Mouse (Mus musculus) kidney, adult 2 months (tissue): ENCODE measurements around the gene Zfp423. TPM values are rescaled to one million over a fixed set of nuclear protein-coding genes. Genes with fewer than 3 reads are reported as not detected.

Source experiments
- DNase-seq: peaks from one replicate; pipeline ENCODE4 v3.0.0; 2021
- H3K27ac ChIP-seq: fragments of 200-500 bp; 2 replicates; pipeline ENCODE4 v1.5.1; 2012; ENCODE audit warnings: low read depth, low read length, control low read depth, inconsistent platforms; ENCODE audit not compliant: insufficient read depth
- H3K27me3 ChIP-seq: fragments of 200-500 bp; replicated peaks from 2 replicates; pipeline ENCODE4 v1.6.1; 2012; ENCODE audit warnings: mild to moderate bottlenecking, moderate library complexity, low read length, inconsistent platforms; ENCODE audit not compliant: control insufficient read depth, insufficient read depth
- H3K36me3 ChIP-seq: fragments of 200-500 bp; 2 replicates; pipeline ENCODE4 v1.6.1; 2012; ENCODE audit warnings: mild to moderate bottlenecking, moderate library complexity, low read length, inconsistent platforms; ENCODE audit not compliant: control insufficient read depth, insufficient read depth
- H3K4me1 ChIP-seq: fragments of 200-500 bp; 2 replicates; pipeline ENCODE4 v1.6.1; 2011; ENCODE audit warnings: low read length; ENCODE audit not compliant: control insufficient read depth, insufficient read depth
- H3K4me3 ChIP-seq: fragments of 200-500 bp; 2 replicates; pipeline ENCODE4 v1.5.1; 2011; ENCODE audit warnings: mild to moderate bottlenecking, low read depth, low read length, control low read depth; ENCODE audit not compliant: insufficient read depth
- CTCF ChIP-seq: fragments of 200-500 bp; conservative IDR thresholded peaks from 2 replicates; pipeline ENCODE4 v1.5.1; 2011; ENCODE audit warnings: low read depth, mild to moderate bottlenecking, control low read depth, low read length, moderate library complexity, mixed read lengths; ENCODE audit not compliant: insufficient read depth, insufficient read length
- POLR2A ChIP-seq: fragments of 200-500 bp; IDR thresholded peaks from one replicate; pipeline ENCODE4 v1.6.1; 2011; ENCODE audit warnings: low read depth, low read length, control low read depth
- WGBS: fragments of 180-500 bp; shearing (Covaris S2); methylation state at CpG from one replicate; pipeline ENCODE4 v1.1.7; 2018; 5-methylcytosine and 5-hydroxymethylcytosine counted together
- polyA plus RNA-seq: library from polyadenylated mRNA; depleted of rRNA; stranded (reverse); fragments of >200 nt; gene quantifications from 2 replicates; pipeline ENCODE4 v1.2.3, GENCODE M21; 2012

The Zfp423 gene
- polyA plus RNA-seq, 1 experiment: 4.1 TPM

DNA sequence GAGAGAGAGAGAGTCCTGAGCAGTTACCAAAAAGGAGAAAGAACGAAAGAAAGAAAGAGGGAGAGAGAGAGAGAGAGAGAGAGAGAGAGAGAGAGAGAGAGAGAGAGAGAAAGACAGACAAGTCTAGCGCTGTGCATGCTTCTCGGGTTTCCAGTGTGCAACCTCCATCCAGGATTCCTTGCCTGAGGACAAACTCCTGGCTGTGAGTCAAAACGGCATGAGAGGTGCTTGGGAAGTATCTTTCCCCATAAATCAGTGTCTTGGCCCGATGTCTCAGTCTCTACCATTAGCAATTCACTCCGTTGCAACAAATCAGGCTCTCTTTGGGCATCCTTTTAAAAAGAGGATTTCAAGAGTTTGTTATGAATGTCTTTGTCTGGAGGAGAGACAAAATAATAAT lies 36.9 kb downstream of the Zfp423 start:
- Histone ChIP-seq H3K36me3 (no peaks in the 10 kb centered on the region), H3K4me1 (no peaks in the 10 kb centered on the region), H3K27ac (no peak overlapping the region), H3K4me3 (no peak overlapping the region), H3K27me3 (no peaks in the 10 kb centered on the region)
- 24% methylated on average over 6 of the region's 6 CpGs for WGBS
- peak; percentile 58 for DNase-seq
- TF ChIP-seq POLR2A: no peak
- no peak for TF ChIP-seq CTCF

DNA sequence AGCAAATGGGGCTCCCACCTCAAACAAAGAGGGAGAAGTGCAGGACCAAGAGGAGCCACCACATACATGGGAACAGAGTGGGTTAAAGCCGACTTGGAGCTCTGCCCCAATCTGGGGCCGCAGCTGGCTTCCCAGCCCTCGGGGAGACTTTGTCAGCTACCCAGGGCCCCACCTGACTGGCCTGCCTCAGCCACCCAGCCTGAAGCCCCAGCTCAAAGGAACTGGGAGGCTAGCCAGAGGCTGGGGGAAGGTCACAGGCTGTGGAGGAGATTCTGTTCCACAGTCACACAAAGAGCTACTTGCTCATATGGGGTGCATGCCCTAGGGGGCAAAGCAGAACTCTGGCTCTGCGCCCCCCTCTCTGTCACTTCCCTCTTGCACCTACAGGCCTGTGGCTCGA lies 41.4 kb downstream of the Zfp423 start:
- H3K4me3 ChIP-seq: no peak overlapping the region
- DNase-seq: no peak
- no peak overlapping the region for H3K27ac ChIP-seq
- no peak for TF ChIP-seq POLR2A
- no peak for TF ChIP-seq CTCF
- 59% methylated on average over 5 of the region's 5 CpGs for WGBS
- no peaks in the 10 kb centered on the region for H3K27me3 ChIP-seq
- H3K36me3 ChIP-seq: no peaks in the 10 kb centered on the region
- no peaks in the 10 kb centered on the region for H3K4me1 ChIP-seq

DNA sequence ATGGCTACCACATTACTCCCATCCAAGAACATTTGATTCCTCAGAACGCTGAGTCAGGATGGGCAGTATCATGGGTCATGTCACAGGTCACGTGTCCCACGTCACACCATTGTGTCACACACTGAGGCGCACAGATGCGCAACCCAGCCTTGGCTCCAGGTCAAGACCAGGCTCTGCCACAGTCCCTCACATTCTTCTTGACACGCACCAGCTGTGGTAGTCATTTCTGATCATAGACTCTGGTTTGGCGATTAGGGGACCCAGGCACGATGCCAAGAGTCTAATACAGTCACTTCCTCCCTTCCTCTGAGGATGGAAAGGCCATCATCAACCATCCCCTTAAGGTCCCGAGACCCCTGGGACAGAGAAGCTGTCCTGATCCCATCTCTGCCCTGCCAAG lies 43.6 kb downstream of the Zfp423 start:
- TF ChIP-seq CTCF (no peak), POLR2A (no peak)
- no peak overlapping the region for H3K4me3 ChIP-seq
- no peaks in the 10 kb centered on the region for H3K36me3 ChIP-seq
- 53% methylated on average over 9 of the region's 9 CpGs for whole genome bisulfite sequencing
- no peaks in the 10 kb centered on the region for H3K4me1 ChIP-seq
- H3K27me3 ChIP-seq: no peaks in the 10 kb centered on the region
- H3K27ac ChIP-seq: no peak overlapping the region
- DNase-seq: peak; percentile 37

DNA sequence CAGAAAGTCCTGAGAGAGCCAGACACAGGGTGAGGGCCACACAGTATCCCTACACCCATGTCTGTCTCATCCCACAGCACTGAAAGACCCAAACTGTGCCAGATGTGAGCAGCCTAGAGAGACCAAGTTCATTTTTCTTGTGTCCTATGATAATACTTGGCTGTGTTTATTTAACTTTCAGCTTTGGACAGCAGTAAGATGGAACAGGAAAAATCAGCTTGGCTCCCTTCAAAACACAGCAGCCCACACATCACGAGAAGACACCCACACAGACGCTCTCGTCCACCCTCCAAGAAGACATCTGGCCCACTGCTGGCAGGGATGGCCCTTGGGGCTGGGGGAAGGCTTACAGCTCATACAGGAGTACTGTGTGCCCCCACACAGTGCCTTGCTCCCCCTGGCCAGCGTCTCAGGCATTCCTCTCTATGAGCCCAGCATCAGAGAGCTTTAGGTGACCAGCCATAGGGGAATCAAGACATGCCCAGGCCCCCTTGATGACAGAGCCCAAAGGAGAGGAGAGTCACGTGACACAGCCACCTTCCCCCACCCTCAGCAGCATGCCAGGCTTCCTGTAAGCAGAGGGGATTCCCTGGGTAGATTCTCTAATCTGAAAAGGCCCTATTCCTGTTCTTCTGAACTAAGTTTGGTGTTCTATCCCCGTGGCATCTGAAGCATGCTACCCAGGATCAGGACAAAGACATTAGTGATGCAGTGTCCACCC lies 45.0 kb downstream of the Zfp423 start:
- DNase-seq: no peak
- H3K4me1 ChIP-seq: no peaks in the 10 kb centered on the region

DNA sequence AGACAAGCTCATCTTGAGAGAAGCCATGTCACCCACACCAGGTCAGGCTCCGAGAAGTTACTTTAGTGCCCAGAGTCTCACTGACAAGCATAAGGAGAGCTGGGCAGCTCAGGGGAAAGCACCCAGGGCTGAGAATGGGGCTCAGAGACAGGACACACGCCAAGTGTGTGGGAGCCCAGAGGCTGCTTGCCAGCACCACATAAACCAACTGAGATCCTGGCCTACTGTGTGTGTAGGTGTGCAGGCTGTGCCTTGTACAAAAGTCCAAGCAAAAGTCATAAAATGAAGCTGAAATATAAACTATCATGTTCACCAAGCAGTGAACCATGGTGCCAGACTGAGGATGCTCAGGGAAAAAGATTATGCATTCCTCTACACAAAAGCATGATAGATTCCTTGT lies 50.5 kb downstream of the Zfp423 start:
- no peaks in the 10 kb centered on the region for H3K27me3 ChIP-seq
- no peaks in the 10 kb centered on the region for H3K36me3 ChIP-seq
- no peak for DNase-seq
- H3K27ac ChIP-seq: no peak overlapping the region
- no peak for TF ChIP-seq CTCF
- no peak for TF ChIP-seq POLR2A
- 81% methylated on average over 2 of the region's 2 CpGs for WGBS
- no peaks in the 10 kb centered on the region for H3K4me1 ChIP-seq
- no peak overlapping the region for H3K4me3 ChIP-seq

More for the DNA sequence above, 45.0 kb downstream of the Zfp423 start:
- no peak overlapping the region for H3K4me3 ChIP-seq
- no peaks in the 10 kb centered on the region for H3K27me3 ChIP-seq
- 55% methylated on average over 6 of the region's 6 CpGs for WGBS
- no peak overlapping the region for H3K27ac ChIP-seq
- no peaks in the 10 kb centered on the region for H3K36me3 ChIP-seq
- no peak for TF ChIP-seq POLR2A
- no peak for TF ChIP-seq CTCF

DNA sequence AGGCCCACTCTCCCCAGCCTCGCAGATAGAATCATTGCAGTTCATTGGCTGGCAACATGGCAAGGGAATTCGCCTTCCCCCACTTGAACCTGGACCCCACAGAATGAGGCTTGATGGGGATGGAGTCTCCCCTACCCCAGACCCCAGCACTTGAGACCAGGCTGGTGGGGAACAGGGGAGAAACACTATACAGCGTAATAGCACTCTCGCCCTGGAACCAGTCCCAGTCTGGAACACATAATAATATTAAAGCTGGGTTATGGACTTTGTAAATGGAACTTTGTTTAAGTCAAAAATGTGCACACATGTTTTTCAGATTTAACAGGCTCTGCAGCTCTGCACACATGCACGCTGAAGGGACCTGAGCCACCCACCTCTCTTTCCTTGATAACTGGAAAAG lies 54.0 kb downstream of the Zfp423 start:
- no peak for TF ChIP-seq POLR2A
- TF ChIP-seq CTCF: no peak
- no peak overlapping the region for H3K4me3 ChIP-seq
- no peak for DNase-seq
- H3K27ac ChIP-seq: no peak overlapping the region
- H3K36me3 ChIP-seq: no peaks in the 10 kb centered on the region
- WGBS: 94% methylated on average over 5 of the region's 5 CpGs
- H3K4me1 ChIP-seq: no peaks in the 10 kb centered on the region
- no peaks in the 10 kb centered on the region for H3K27me3 ChIP-seq

DNA sequence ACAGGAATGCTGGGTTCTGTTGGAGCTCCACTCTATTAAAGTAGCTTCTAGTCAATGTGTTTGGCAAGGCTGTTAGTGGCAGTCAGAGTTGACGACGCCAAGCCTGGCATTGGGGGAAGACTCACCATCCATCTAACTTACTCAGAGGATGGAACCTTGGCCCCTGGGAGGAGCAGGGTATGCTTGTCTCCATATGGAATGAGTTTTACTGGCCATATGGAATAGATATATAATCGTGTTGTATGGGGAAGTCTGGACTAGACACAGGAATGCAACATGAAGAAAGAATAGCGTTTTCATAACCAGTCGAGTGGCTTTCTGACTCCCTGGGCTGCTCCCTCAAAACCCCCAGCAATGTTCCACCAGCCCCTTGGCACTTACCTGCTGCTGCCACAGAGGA lies 55.3 kb downstream of the Zfp423 start:
- Histone ChIP-seq H3K4me1 (no peaks in the 10 kb centered on the region), H3K27me3 (no peaks in the 10 kb centered on the region), H3K27ac (no peak overlapping the region), H3K4me3 (no peak overlapping the region), H3K36me3 (no peaks in the 10 kb centered on the region)
- no peak for DNase-seq
- no peak for TF ChIP-seq POLR2A
- no peak for TF ChIP-seq CTCF
- WGBS: 83% methylated on average over 5 of the region's 5 CpGs
